Mouse (Mus musculus) liver, embryonic 15.5 days (tissue): ENCODE results near the gene Radil. TPM values are rescaled to one million over a fixed set of nuclear protein-coding genes. Genes with fewer than 3 reads are reported as not detected.

Source experiments
- ATAC-seq: fragments of 200-750 bp; cut with Nextera tagmentation; 2 replicates; pipeline ENCODE4 v1.8.0; 2017; ENCODE audit warnings: moderate number of reproducible peaks, mild to moderate bottlenecking, moderate library complexity; ENCODE audit not compliant: insufficient read depth
- H3K27ac ChIP-seq: fragments of 300-500 bp; sonication (generic); replicated peaks from 2 replicates; pipeline ENCODE4 v1.5.1; 2015; ENCODE audit warnings: mild to moderate bottlenecking, inconsistent platforms
- H3K27me3 ChIP-seq: fragments of 300-500 bp; sonication (generic); 2 replicates; pipeline ENCODE4 v1.6.1; 2015; ENCODE audit warnings: mild to moderate bottlenecking, inconsistent platforms
- H3K36me3 ChIP-seq: fragments of 300-500 bp; sonication (generic); replicated peaks from 2 replicates; pipeline ENCODE4 v1.6.1; 2015; ENCODE audit warnings: moderate library complexity, mild to moderate bottlenecking, inconsistent platforms
- H3K4me1 ChIP-seq: fragments of 300-500 bp; sonication (generic); replicated peaks from 2 replicates; pipeline ENCODE4 v1.6.1; 2015; ENCODE audit warnings: inconsistent platforms
- H3K4me2 ChIP-seq: fragments of 300-500 bp; sonication (generic); 2 replicates; pipeline ENCODE4 v1.6.1; 2015; ENCODE audit warnings: moderate library complexity, mild to moderate bottlenecking, inconsistent platforms
- H3K4me3 ChIP-seq: fragments of 300-500 bp; sonication (generic); replicated peaks from 2 replicates; pipeline ENCODE4 v1.5.1; 2015; ENCODE audit warnings: mild to moderate bottlenecking, inconsistent platforms
- H3K9ac ChIP-seq: fragments of 300-500 bp; sonication (generic); 2 replicates; pipeline ENCODE4 v1.6.1; 2015; ENCODE audit warnings: moderate library complexity, mild to moderate bottlenecking, inconsistent platforms
- H3K9me3 ChIP-seq: fragments of 300-500 bp; sonication (generic); replicated peaks from 2 replicates; pipeline ENCODE4 v1.6.1; 2016; ENCODE audit warnings: inconsistent platforms
- WGBS: fragments of 180-500 bp; shearing (Covaris S2); methylation state at CpG from one replicate; pipeline ENCODE4 v1.1.7; 2015; ENCODE audit warnings: mixed read lengths; ENCODE audit not compliant: insufficient replicate concordance; 5-methylcytosine and 5-hydroxymethylcytosine counted together
- polyA plus RNA-seq: library from polyadenylated mRNA; unstranded; fragments of >200 nt; fragmentation: Nextera tagmentation; extraction: Ambion mirVana; gene quantifications from 2 replicates; pipeline ENCODE4 v1.2.1, GENCODE M21; 2015

The Radil gene
- polyA plus RNA-seq, 1 experiment from 2014 or later: 0.10 TPM

- Histone ChIP-seq H3K27me3 (no peaks in the 10 kb centered on the region), H3K27ac (no peak overlapping the region), H3K9ac (no peak overlapping the region), H3K9me3 (no peaks in the 10 kb centered on the region; the same call in 1 of the 2 replicates), H3K36me3 (peaks cover 28% of the 10 kb centered on the region; the same call in 1 of the 2 replicates), H3K4me3 (no peak overlapping the region), H3K4me1 (no peaks in the 10 kb centered on the region), H3K4me2 (no peak overlapping the region)
- 61% methylated on average over 1 of the region's 1 CpGs for WGBS
- no peak for ATAC-seq
These were observed 13.7 kb upstream of the Radil start for GRCm38 (mm10) chr5:142564606-142565005.

GRCm38 (mm10) chr5:142560261-142560660 is 9.4 kb upstream of the Radil start:
- no peak overlapping the region for H3K4me3 ChIP-seq
- no peaks in the 10 kb centered on the region for H3K9me3 ChIP-seq
- H3K36me3 ChIP-seq: no peaks in the 10 kb centered on the region
- no peaks in the 10 kb centered on the region for H3K4me1 ChIP-seq
- H3K4me2 ChIP-seq: no peak overlapping the region
- H3K9ac ChIP-seq: no peak overlapping the region
- no peak overlapping the region for H3K27ac ChIP-seq
- H3K27me3 ChIP-seq: no peaks in the 10 kb centered on the region
- no peak for ATAC-seq
- 35% methylated on average over 7 of the region's 7 CpGs for WGBS

- no peaks in the 10 kb centered on the region; the same call in 1 of the 2 replicates for H3K27me3 ChIP-seq
- H3K4me3 ChIP-seq: no peak overlapping the region
- H3K4me1 ChIP-seq: no peaks in the 10 kb centered on the region
- WGBS: 27% methylated on average over 18 of the region's 21 CpGs
- no peak overlapping the region for H3K4me2 ChIP-seq
- peak; percentile 62; the same call in 1 of the 2 replicates for ATAC-seq
- H3K27ac ChIP-seq: no peak overlapping the region
- H3K9me3 ChIP-seq: no peaks in the 10 kb centered on the region
- no peak overlapping the region for H3K9ac ChIP-seq
- H3K36me3 ChIP-seq: no peaks in the 10 kb centered on the region
These were observed 6.6 kb upstream of the Radil start for GRCm38 (mm10) chr5:142557397-142558067.

- H3K4me1 ChIP-seq: no peaks in the 10 kb centered on the region
- WGBS: 76% methylated on average over 4 of the region's 4 CpGs
- ATAC-seq: no peak
- H3K4me3 ChIP-seq: no peak overlapping the region
- no peaks in the 10 kb centered on the region; the same call in 1 of the 2 replicates for H3K27me3 ChIP-seq
- H3K27ac ChIP-seq: no peak overlapping the region
- no peak overlapping the region for H3K4me2 ChIP-seq
- H3K36me3 ChIP-seq: no peaks in the 10 kb centered on the region
- no peak overlapping the region for H3K9ac ChIP-seq
- no peaks in the 10 kb centered on the region for H3K9me3 ChIP-seq
These were observed 5.8 kb upstream of the Radil start for GRCm38 (mm10) chr5:142556721-142557120.

GRCm38 (mm10) chr5:142555866-142556265 is 5.0 kb upstream of the Radil start:
- Histone ChIP-seq H3K4me2 (no peak overlapping the region), H3K36me3 (no peaks in the 10 kb centered on the region), H3K9ac (no peak overlapping the region), H3K4me3 (no peak overlapping the region), H3K9me3 (peaks cover 3% of the 10 kb centered on the region; the same call in 1 of the 2 replicates), H3K27ac (no peak overlapping the region), H3K27me3 (peaks cover 5% of the 10 kb centered on the region), H3K4me1 (peaks cover 5% of the 10 kb centered on the region)
- no peak for ATAC-seq
- 52% methylated on average over 5 of the region's 5 CpGs for WGBS

- Histone ChIP-seq H3K9ac (no peak overlapping the region), H3K4me3 (peak overlapping the region; percentile 49), H3K27ac (no peak overlapping the region), H3K4me2 (peak overlapping the region; percentile 69), H3K27me3 (peaks cover 34% of the 10 kb centered on the region), H3K4me1 (peaks cover 11% of the 10 kb centered on the region), H3K9me3 (peaks cover 3% of the 10 kb centered on the region; the same call in 1 of the 2 replicates), H3K36me3 (no peaks in the 10 kb centered on the region)
- ATAC-seq: no peak
- WGBS: 10% methylated on average over 31 of the region's 31 CpGs
These were observed 765 bp downstream of the Radil start for GRCm38 (mm10) chr5:142549961-142550705.

- no peaks in the 10 kb centered on the region for H3K36me3 ChIP-seq
- H3K9me3 ChIP-seq: peaks cover 3% of the 10 kb centered on the region; the same call in 1 of the 2 replicates
- no peak for ATAC-seq
- H3K27me3 ChIP-seq: peaks cover 34% of the 10 kb centered on the region
- peaks cover 11% of the 10 kb centered on the region for H3K4me1 ChIP-seq
- H3K4me3 ChIP-seq: no peak overlapping the region
- H3K4me2 ChIP-seq: no peak overlapping the region
- no peak overlapping the region for H3K9ac ChIP-seq
- 62% methylated on average over 9 of the region's 9 CpGs for WGBS
- H3K27ac ChIP-seq: no peak overlapping the region
These were observed 1.5 kb downstream of the Radil start for GRCm38 (mm10) chr5:142549441-142549840.

- no peak overlapping the region for H3K27ac ChIP-seq
- no peaks in the 10 kb centered on the region for H3K36me3 ChIP-seq
- H3K4me2 ChIP-seq: no peak overlapping the region
- WGBS: 46% methylated on average over 3 of the region's 3 CpGs
- H3K9me3 ChIP-seq: peaks cover 3% of the 10 kb centered on the region; the same call in 1 of the 2 replicates
- ATAC-seq: no peak
- peaks cover 11% of the 10 kb centered on the region for H3K4me1 ChIP-seq
- H3K9ac ChIP-seq: no peak overlapping the region
- H3K4me3 ChIP-seq: no peak overlapping the region
- H3K27me3 ChIP-seq: peaks cover 39% of the 10 kb centered on the region
These were observed 3.8 kb downstream of the Radil start for GRCm38 (mm10) chr5:142547066-142547465.

GRCm38 (mm10) chr5:142546344-142546743 is 4.6 kb downstream of the Radil start:
- Histone ChIP-seq H3K27me3 (peaks cover 39% of the 10 kb centered on the region), H3K9ac (no peak overlapping the region), H3K4me3 (no peak overlapping the region), H3K9me3 (peaks cover 3% of the 10 kb centered on the region; the same call in 1 of the 2 replicates), H3K36me3 (no peaks in the 10 kb centered on the region), H3K27ac (no peak overlapping the region), H3K4me1 (peaks cover 11% of the 10 kb centered on the region), H3K4me2 (no peak overlapping the region)
- 30% methylated on average over 5 of the region's 5 CpGs for WGBS
- no peak for ATAC-seq

- H3K4me3 ChIP-seq: no peak overlapping the region
- H3K9me3 ChIP-seq: no peaks in the 10 kb centered on the region
- ATAC-seq: no peak
- peaks cover under 1% of the 10 kb centered on the region; the same call in 1 of the 2 replicates for H3K4me1 ChIP-seq
- peaks cover 28% of the 10 kb centered on the region for H3K27me3 ChIP-seq
- no peak overlapping the region for H3K4me2 ChIP-seq
- H3K36me3 ChIP-seq: no peaks in the 10 kb centered on the region
- H3K9ac ChIP-seq: no peak overlapping the region
- no peak overlapping the region for H3K27ac ChIP-seq
- 47% methylated on average over 5 of the region's 5 CpGs for WGBS
These were observed 5.7 kb downstream of the Radil start for GRCm38 (mm10) chr5:142545014-142545795.

- Histone ChIP-seq H3K9ac (no peak overlapping the region), H3K4me3 (no peak overlapping the region), H3K36me3 (no peaks in the 10 kb centered on the region), H3K9me3 (no peaks in the 10 kb centered on the region), H3K4me2 (no peak overlapping the region), H3K27ac (no peak overlapping the region), H3K27me3 (no peaks in the 10 kb centered on the region), H3K4me1 (no peaks in the 10 kb centered on the region)
- ATAC-seq: no peak
- WGBS: 65% methylated on average over 3 of the region's 3 CpGs
These were observed 13.6 kb downstream of the Radil start for GRCm38 (mm10) chr5:142537286-142537685.
